Mouse (Mus musculus): ENCODE measurements around the gene Dpp10.
A peak's percentile ranks its signal among the peaks of the same experiment; 100 is the strongest.

Dpp10 gene

GRCm38 (mm10) chr1:123919606-123920005, 125.8 kb downstream of the Dpp10 start:
- no peak for DNase-seq (ENCODE audit: low read depth, low spot score)

GRCm38 (mm10) chr1:123902628-123903027, 142.7 kb downstream of the Dpp10 start:
- no peak for DNase-seq (ENCODE audit: low read depth, low spot score)

- no peak for DNase-seq (ENCODE audit: low read depth, low spot score)
Measured at GRCm38 (mm10) chr1:123901218-123901617, 144.1 kb downstream of the Dpp10 start.

DNA sequence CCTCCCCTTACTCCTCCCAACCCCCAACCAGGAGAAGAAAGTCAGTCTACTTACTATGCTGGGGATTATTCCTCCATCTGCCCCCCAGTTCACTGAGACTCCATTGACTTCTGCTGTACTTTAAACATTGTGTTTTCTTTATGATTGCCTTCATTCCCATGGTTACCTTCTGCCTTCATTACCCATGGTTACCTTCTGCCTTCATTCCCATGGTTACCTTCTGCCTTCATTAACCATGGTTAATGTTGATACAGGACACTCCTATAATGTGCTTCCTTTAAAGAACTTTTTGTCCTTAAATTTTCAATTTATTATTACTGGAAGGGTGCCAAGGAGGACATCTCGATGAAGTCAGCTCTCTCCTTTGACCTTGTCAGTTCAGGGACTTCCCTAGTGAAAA, 158.1 kb downstream of the Dpp10 start:
- DNase-seq (ENCODE audit: low read depth, low spot score), result no peak

DNA sequence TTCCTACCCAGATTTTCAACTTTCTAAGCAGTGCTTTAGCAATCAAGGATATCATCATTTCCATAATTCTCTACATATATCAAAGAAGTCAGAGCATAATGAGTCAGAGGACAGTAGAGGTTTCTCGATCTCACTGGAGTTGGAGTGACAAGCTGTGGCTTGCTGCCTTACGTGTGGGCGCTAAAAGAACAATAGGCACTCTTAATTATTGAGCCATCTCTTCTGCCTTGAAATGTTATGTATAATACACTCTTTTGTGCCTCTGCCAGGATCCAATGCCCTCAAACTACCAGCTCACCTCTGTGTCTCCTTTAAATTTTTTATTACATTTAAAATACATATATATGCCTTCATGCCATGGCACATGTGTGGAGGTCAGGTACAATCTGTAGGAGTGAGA, 198.5 kb downstream of the Dpp10 start:
- no peak for DNase-seq (ENCODE audit: low read depth, low spot score)

GRCm38 (mm10) chr1:123801206-123801605, 244.2 kb downstream of the Dpp10 start:
- DNase-seq (ENCODE audit: low read depth, low spot score), result no peak

- DNase-seq (ENCODE audit: low read depth, low spot score), result no peak
Measured at GRCm38 (mm10) chr1:123765511-123765910, 279.8 kb downstream of the Dpp10 start.

DNA sequence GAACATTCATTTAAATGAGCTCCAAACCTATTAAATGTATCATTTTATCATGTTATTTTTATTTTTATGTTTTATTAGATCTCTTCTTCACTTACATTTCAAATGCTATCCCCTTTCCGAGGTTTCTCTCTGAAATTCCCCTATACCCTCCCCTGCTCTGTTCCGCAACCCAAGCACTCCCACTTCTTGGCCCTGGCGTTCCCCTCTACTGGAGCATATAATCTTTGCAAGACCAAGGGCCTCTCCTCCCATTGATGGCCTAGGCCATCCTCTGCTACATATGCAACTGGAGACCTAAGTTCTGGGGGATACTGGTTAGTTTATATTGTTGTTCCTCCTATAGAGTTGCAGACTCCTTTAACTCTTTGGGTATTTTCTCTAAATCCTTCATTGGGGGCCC, 283.1 kb downstream of the Dpp10 start:
- DNase-seq (ENCODE audit: low read depth, low spot score), result no peak

DNA sequence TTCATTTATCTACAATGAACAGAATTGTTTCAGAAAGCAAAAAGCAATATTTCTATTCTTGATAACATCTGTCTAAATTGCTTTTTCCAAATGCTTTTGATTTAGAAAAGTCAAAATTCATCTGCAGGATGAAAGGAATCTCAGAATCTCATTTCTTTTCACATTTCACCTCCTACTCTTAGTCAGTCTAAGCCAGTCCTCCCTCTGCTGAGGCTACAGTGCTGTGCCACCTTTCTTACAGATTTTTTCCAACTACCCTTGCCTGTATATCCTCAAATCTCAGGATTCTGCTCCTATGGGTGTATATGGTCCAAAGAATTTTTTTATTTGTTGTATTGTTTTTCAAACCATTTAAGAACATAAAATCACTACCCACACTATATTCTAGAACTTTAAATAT, 289.3 kb downstream of the Dpp10 start:
- no peak for DNase-seq (ENCODE audit: low read depth, low spot score)

GRCm38 (mm10) chr1:123707292-123707691, 338.1 kb downstream of the Dpp10 start:
- DNase-seq (ENCODE audit: low read depth, low spot score), result no peak

- no peak for DNase-seq (ENCODE audit: low read depth, low spot score)
Measured at GRCm38 (mm10) chr1:123658409-123658808, 386.9 kb downstream of the Dpp10 start.

DNA sequence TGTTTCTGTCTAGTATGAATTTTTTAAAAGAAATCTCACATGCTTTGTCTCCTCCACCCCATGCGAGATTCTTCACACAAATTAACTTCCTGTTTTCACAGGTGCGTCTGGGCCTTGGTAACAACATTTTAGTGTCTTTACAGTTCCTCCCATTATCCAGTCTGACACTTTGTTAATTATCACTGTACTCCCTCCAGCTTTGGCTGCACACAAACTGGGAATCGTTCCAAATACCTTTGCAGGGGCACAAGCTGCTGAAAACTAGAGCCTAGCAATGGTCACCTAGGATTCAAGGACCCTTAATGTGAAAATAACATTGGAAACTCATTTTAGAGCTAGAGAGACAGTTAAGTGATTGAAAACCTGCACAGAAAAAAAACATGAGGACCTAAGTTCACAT, 388.8 kb downstream of the Dpp10 start:
- no peak for DNase-seq (ENCODE audit: low read depth, low spot score)

DNA sequence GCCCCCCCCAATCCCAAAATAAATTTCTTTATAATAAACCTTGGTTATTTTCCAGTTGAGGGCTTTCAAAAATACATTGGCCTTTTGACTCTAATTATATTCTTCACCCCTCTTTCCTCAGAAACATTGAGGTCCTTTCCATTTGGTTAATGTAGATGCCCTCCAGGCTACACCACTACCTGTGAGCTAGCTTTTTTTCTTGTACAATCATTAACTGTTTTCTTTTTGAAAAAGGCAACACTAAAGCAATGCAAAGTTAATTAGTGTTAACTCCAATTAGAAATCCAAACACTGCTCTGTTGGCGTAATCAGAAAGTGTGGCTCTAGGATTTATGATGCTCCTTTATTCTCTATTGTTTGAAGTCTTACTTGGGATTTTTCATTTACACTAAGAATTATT, 407.5 kb downstream of the Dpp10 start:
- DNase-seq (ENCODE audit: low read depth, low spot score), result no peak

DNA sequence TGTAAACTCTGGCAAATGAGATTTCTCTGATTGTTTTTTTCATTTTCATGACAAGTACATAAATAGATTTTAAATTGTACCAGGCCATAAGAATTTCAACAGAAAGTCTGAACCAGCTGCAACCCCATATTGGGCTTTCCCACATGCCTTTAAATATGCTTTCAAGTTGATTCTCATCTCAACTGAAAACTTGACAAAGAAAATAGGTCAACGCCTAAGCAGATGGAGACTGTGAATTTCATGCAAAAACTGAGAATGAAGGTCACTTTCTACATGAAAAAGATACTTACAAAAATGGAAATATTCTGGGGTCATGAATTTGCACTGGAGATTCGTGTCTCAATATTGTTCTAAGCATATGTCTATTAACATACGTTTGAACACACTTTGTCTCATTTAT, 417.1 kb downstream of the Dpp10 start:
- no peak for DNase-seq (ENCODE audit: low read depth, low spot score)

DNA sequence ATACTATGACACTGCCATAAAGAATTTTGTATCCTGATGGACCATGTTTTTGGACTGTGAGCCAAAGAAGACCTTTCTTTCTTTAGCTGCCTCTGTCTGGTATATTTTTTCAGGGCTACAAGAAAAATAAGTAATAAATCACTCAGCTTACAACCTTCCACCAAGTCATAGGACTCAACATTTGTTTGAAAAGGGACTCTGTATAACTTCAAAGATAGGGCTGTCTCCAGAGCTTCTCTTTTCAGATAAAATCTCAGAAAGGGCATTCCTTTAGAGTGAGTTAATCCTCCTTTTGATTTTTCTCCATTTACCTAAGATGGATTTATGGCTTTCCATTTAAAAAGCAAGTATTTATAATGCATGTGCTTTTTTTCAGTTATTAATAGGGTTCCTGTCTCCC, 460.5 kb downstream of the Dpp10 start:
- DNase-seq (ENCODE audit: low read depth, low spot score), result no peak

GRCm38 (mm10) chr1:123580112-123580511, 465.2 kb downstream of the Dpp10 start:
- DNase-seq (ENCODE audit: low read depth, low spot score), result peak; percentile 3

- DNase-seq (ENCODE audit: low read depth, low spot score), result no peak
Measured at GRCm38 (mm10) chr1:123573713-123574112, 471.6 kb downstream of the Dpp10 start.

GRCm38 (mm10) chr1:123542496-123542895, 502.9 kb downstream of the Dpp10 start:
- DNase-seq (ENCODE audit: low read depth, low spot score), result no peak

DNA sequence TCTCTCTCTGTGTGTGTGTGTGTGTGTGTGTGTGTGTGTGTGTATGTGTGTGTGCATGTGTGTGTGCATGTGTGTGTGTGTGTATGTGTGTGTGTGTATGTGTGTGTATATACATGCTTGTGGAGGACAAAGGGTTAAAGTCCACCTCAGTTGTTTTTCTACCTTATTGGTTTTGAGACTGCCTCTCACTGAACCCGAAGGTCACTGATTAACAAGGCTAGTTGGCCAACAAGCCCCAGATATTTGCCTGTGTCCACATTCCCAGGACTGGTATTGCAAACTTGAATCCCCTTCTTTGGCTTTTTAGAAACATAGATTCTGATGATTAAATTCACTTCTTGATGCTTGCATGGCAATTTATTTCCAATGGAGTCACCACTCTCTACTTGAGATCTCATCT, 577.6 kb downstream of the Dpp10 start:
- no peak for DNase-seq (ENCODE audit: low read depth, low spot score)

- DNase-seq (ENCODE audit: low read depth, low spot score), result no peak
Measured at GRCm38 (mm10) chr1:123414163-123414562, 631.2 kb downstream of the Dpp10 start.

DNA sequence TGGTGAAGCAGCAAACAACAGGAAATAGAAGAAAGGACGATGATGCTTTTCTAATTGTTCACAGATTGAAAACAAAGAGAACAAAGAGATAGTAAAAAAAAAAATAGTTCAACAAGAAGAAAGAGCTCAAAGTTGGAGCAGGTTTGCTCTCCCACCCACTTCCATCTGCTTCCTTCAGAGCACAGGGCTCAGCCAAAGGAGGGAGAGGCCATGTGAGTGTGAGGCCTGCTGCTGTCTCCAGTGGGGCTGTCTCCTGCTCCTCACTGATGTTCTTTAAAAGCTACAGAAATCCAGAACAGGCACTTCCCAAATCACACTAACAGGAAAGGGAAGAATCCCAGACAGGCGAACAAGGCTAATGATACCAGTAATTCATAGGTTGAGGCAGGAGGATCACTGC, 694.1 kb downstream of the Dpp10 start:
- DNase-seq (ENCODE audit: low read depth, low spot score), result no peak

DNA sequence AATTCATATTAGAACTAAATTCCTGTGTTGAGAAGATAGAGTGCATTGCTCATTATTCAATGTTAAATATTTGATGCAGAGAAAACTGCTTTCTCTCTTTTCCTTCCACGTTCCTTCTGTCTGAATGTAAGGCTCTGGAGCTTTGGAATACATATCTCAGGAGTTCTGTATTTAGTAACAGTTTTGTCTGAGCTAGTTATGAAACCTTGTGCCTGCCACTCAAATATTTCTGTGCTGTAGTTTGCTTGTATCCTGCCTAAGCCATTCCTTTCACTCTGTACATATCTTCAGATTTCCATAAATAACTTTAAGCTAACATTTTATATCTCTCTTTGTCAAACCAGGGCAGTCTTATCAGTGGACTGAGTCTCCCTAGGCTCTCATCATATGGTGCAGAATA, 707.5 kb downstream of the Dpp10 start:
- DNase-seq (ENCODE audit: low read depth, low spot score), result no peak

- no peak for DNase-seq (ENCODE audit: low read depth, low spot score)
Measured at GRCm38 (mm10) chr1:123316886-123317285, 728.5 kb downstream of the Dpp10 start.
